Mouse (Mus musculus): ENCODE results near the gene Psmg4. TPM values are rescaled to one million over a fixed set of nuclear protein-coding genes. Genes with fewer than 3 reads are reported as not detected.
A peak's percentile ranks its signal among the peaks of the same experiment; 100 is the strongest.

Gene Psmg4
- 10 to 100 TPM; 32.2 to 33.2 TPM for total RNA-seq (2021)
- long read RNA-seq, experiment 1, transcript Psmg4-202 (3 exons, 555 nt), result major isoform, 14 of 21 reads
- long read RNA-seq, experiment 1, transcript Psmg4-201 (2 exons, 474 nt), result minor isoform, 6 of 21 reads
- long read RNA-seq, experiment 1, partial matches to known transcripts, result 0 of 21 reads
- long read RNA-seq, experiment 1, other reads (novel, unspliced or antisense), result 1 of 21 reads
- long read RNA-seq, experiment 2, transcript Psmg4-202 (3 exons, 555 nt), result major isoform, 9 of 12 reads
- long read RNA-seq, experiment 2, partial matches to known transcripts, result 0 of 12 reads
- long read RNA-seq, experiment 2, other reads (novel, unspliced or antisense), result 0 of 12 reads

DNA sequence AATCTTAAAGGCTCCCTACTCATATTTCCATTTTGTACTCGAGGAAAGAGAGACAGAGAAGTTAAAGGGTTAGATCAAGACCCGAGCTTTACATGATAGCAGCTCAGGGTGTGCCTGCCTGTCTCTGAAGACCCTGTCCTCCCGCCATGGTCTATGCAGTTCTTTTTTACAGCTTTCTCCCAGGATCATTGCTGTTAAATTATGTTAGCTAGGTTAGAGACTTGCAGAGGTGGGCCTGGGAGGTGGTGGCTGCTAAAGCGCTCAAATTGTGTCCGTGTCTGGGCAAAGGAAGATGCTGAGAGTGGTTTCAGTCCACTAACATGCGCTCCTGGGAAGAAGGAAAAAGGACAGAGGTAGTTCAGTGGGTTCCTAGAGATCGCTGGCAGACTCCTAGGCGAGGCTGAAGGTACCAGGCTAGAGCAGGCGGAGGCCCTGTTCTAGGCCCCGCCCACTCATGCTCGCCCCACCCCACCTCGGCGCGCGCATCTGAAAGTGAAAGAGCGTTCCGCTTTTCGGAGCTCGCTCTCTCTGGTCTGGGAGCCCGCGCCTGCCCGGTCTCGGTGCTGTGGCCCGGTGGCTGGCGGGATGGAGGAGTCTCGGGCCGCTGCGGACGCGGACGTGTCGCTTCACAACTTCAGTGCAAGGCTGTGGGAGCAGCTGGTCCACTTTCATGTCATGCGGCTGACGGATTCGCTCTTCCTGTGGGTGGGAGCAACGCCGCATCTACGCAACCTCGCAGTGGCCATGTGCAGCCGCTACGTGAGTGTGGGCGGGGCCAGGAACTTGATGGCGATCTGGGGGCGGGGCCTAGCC lies at the start of gene Psmg4:
Psmg4 (plus strand) TSS at position 474 of the 813 bp plus-strand sequence.
- peak; percentile 95 for DNase-seq

DNA sequence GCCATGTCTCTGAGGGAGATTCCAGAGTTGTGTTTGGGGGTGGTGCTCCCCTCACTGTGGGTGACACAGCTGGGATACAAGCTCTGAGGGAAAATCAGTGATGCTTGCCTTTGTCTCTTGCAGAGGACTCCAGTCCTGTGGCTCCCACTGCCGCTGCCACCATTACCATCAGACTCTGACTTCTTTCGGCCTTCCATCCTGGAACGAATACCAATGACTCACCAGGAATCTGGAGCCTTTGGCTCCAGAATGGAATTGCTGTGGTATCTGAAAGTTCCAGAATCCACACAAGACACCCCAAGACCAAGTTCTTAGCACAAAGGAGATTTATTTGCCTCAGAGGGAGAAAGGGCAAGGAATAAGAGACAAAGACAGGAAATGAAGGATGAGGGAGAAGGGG lies 49.7 kb upstream of the Psmg4 start:
- DNase-seq, result no peak

DNA sequence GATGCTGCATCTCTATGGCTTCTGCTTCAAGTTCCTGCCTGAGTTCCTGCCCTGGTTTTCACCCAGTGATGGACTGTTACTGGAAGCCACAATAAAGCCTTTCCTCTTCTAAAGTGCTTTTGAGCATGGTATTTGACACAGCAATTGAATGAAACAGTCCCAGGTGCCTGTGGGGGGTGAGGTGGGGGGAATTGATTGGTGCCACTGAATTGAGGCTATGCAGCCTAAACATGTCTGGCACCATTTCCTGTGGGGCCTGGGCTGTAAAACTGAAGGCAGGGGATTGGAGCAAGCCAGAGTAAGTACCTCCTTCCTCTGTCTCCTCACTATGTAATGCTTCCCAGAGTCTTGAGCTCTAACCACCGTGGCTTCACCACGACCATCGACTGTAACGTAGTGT lies 48.1 kb upstream of the Psmg4 start:
- no peak for DNase-seq

DNA sequence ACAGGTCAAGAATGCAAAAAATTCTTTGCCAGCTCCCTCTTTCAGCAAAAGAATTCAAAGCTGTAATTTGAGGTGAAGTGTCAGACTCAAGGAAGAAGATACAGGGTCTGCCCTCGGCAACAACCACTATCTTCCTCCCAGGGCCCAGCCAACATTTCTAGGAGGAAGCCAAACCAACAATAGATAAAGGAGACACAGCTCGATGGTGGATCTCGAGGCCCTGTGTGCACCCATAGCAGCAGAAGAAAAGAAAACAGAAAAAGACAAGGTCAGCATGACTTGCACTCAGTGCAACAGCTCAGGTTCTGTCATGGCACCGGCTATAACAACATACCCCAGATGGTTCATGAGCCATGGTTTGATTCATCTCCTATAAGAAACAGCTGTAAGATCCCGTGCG lies 46.3 kb upstream of the Psmg4 start:
- no peak for DNase-seq

DNA sequence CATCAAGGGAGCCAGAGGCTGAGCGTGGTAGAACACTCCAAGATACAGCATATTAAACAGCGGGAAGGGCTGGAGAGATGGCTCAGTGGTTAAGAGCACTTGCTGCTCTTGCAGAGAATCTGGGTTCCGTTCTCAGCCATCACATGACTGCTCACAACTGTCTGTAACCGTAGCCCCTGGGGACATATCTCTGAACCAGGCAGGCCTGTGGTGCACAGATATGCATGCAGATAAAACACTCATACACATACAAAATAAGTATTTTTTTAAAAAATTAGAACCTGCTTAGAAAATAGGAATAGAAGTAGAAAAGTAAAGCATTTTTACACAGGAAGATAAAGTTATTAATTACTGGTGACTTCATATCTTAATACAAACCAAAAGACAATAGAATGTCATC lies 43.9 kb upstream of the Psmg4 start:
- no peak for DNase-seq

DNA sequence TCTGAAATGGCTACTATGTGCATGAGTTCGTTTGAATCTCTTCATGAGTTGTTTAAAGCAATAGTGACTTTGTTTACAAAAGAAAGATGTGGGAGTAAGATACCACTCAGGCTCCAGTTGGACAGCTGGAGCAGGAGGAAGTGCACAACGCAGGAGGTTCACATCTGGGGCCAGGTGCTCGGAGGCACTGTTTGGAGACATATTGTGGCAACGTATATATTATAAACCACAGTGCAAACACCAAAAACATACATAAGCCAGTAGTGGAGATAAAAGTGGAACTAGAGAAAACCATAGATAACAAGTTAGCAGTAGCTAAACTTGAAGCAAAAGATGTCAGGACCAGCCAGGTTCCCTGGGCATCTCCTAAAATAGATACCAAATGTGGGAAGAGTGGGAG lies 43.4 kb upstream of the Psmg4 start:
- DNase-seq, result no peak

DNA sequence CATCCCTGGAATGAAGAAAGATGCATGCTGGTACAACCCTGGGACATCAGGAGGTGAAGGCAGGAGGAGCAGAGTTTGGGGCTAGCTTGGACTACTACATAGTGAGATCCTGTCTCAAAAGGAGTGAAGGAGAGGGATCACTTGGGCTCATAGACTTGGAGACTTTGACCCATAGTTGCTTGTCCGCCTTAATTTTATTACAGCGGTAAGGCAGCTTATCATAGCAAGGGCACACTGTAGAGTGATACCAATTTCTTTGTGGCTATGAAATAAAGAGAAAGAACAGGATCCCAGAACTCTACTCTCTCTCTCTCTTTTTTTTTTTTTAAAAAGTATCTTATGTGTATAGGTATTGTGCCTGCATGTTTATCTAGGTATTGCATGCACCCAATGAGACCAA lies 42.2 kb upstream of the Psmg4 start:
- DNase-seq, result no peak

DNA sequence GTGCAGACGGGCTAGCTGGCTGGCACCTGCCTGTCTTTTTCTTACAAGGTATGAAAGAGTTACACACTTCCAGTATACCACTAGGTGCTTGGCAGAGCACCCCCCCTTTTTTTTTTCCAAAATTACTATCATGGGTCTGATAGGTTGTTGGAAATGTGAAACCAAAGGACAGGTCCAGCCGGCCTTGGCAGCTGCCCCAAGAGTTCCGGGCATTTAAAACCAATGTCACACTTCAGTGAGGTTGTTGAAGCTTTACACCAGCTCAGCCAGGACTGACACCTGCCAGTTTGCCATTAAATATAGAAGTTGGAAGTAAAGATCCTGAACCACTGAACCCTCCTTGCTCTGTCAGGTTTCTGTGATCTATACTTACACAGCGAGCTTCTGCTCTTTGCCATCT lies 37.1 kb upstream of the Psmg4 start:
- peak; percentile 55 for DNase-seq

DNA sequence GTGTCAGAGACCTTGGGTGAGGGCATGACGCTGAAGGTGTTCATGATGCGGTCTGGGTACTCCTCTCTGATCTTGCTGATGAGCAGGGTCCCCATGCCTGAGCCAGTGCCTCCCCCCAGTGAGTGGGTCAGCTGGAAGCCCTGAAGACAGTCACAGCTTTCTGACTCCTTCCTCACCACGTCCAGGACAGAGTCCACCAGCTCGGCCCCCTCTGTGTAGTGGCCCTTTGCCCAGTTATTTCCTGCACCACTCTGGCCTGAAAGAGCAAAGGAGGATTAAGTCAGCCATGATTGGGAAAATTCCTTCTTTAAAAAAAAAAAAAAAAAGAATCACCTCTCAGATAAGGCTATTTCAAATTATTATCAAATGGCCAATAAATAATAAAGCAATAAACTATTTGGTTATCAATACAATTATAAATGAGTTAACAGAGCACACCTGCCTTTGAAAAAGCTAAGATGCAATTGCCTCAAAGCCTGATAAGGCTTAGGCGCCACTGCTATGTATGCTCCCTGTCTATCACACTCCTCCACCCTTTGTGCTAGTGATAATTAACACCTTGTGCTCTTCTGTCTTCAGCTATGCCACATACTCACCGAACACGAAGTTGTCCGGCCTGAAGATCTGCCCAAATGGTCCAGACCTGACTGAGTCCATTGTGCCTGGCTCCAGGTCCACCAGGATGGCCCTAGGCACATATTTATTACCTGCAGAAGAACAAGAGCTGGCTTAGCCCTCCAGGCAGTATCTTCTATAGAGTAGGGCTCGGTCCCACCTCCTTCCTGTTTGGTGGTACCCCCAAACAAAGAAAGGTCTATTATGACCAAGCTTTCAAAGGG lies 34.3 kb upstream of the Psmg4 start:
- no peak for DNase-seq

DNA sequence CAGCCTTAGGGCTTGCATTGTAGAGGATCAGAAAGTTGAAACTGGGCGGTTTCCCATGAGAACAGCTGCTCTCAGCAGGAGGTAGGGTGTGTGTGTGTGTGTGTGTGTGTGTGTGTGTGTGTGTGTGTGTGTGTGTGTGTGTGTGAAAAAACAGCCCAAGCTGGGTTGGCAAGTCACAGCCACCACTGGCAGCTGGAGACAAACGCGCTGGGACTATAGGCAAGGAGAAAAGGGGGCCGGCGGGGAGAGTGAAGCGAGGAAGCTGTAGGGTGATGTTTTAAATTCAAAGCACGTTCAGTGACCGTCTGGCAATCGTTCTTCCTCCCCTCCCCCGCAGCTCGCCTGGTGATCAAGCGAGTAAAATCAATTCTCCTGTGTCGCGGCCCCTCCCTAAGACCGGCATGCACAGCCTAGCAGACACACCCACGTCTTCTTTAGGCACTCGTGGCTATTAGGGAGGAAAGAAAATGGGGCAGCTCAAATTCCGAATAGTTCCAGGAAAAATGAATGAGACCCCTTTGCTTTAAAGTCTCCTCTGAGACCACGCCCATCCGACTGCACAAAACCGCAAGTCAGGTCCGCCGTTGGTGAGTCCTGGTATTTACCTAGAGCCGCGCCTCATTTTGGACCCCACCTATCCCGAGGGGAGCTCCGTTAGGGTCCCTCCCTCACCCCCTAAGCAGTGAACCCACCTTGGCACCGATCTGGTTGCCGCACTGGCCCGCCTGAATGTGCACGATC lies 33.1 kb upstream of the Psmg4 start:
- DNase-seq, result peak; percentile 40

DNA sequence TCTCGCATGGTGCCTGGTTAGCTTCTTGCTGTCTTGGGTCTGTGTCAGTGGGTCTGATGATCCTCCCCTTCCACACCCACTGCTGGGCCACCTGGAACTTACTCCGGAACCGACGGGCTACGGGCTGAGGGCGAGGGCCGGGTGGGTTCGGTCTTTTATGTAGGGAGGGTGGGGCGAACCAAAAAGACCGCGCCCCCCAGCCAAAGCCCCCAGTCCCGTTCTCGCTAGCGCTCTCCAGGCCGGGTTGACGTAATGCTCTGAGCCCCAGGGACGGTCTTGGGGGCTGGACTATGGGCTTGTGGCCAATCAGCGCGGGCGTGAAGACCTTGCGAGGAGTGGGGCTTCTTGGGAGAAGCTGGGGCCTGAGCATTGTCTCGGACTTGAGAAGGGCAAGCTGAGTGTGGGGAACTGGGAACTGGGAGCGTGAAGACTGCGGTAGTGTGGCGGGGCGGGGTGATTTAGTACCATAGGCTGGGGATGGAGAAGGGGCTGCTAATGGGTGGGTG lies 32.5 kb upstream of the Psmg4 start, which contains the start of gene Tubb2b:
Tubb2b (minus strand) TSS at position 241 of the 506 bp plus-strand sequence.
- peak; percentile 71 for DNase-seq

DNA sequence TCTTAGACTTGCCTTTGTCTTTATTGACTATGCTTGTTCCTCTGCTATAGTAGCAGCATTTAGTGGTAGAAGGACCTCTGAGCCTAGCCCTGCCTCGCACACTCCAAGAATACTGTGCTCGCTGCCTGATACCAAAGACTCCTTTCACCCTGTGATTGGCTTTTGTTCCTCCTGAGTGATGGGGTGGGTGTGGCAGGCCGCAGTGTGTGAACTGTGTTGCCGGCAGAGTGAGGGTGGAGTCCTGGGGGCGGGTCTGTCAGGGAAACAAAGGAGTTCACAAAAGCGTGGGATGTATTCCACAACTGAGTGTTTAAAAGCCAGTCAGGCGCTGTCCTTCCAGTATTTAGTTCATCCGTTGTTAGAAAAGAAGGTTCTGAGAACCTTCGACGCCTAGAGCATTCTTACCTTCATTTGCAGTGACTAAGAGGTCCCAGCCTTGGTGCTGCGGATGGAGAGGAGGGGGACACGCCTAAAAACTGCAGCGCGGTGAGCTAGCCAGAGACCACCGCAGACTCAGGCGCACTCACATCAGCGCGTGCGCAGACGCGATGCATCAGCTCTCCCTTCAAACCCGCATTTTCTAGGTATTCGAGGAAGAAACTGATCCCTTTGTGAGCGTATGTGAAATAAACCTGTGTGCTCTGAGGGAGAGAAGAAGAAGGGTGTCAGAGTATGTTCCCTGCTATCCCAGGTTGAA lies 31.6 kb upstream of the Psmg4 start:
- DNase-seq, result peak; percentile 18

DNA sequence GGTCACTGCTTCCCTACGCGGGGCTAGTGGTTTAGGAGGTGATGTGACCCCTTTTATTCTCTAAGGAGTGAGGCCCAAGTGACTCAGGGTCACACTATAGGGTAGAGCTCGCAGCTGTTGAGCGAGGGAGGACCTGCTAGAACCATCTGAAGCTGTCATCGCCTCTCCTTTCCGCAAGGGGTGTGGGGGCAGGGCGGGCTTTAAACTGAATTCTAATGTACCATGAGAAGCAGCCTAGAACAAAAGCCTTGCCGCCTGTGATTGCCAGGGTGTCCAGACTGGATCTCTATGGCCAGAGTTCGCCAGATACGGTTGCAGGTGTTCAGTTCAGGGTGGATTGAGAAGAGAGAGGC lies 31.1 kb upstream of the Psmg4 start:
- DNase-seq, result no peak

DNA sequence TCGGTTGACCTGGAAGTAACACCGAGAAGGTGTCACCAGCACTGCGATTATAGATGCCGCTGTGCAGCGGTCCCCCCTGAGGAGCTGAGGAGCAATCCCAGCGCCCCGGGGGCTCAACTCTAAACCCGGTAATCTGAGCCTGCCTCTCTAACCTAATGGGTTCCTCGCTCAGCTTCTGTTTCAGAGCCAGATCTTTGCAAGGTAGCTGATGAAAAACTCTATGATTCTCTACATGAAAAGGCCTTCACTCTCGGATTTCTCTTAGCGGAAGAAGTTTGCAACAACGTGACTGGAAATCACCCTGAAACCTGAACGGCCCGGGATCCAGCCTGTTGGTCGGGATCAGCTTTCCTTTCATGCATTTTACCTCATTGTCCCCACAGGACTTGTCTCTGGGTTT lies 30.5 kb upstream of the Psmg4 start:
- DNase-seq, result no peak

DNA sequence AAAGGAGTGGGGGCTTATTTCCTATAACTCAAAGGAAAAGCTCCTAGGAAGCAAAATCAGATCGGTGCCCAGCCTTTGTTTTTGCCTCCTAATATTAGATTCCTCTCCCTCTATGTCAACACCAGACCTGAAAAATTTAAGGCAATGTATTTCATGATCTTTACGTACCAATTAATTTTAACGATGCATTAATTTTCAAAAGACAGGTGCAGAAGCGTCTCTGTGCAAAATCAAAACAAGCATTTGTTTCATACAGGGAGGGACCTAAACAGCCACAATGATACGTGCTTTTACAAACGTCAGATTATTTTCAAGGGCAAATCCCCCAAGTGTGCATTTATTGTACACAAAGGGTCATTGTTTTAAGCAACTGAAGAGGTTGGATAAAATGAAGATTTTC lies 29.9 kb upstream of the Psmg4 start:
- DNase-seq, result no peak

DNA sequence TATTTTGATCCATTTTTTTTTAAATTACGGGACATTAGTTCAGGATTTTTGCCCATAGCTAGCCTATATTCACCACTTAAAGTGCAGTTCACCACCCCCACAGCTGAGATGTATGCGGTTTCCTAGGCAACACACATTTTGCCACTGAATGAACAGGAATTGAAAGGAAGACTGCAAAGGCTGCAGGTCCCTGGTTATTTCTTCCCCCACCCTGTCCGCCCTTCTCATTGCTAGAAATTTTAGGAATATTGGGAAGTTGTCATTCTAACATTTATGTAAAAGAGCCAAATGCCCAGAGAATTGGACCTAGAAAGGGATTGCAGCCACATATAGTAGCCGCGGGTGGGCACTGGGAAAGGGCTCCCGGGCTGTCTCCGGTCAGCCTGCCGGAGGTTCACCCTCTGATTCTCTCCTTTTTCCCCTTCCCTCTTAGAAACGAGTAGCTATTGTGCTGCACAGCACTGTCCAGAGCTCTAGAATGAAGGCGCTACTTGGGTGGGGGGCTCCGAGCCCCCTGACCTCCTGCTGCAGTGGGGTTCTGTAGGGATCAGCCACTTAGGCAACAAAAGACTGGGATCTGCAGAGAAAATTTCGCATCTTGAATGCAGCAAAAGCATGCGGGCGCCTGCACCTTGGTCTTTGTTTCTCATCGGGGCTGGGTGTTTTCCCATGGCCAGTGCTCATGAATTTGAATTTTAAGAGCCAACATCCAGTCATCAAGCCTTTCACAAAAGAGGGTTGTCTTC lies 29.3 kb upstream of the Psmg4 start:
- no peak for DNase-seq

DNA sequence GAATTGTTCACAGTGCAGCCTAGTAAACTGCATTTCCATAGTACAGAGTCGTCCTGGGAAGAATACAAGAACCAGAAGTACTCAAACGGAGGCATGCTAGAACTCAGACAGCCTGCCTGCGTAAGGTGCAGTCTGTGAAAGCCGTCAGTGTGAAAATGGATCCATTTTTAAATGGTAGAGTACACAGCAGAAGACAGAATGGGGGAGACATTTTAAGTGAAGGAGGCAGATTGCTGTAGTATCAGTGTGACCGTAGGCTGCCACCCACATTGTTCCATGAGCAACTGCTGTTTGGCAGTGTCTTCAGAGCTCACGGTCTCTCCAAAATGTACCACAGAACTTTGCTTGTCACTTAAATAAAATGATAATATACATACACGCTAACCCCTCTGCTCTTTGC lies 28.5 kb upstream of the Psmg4 start:
- no peak for DNase-seq

DNA sequence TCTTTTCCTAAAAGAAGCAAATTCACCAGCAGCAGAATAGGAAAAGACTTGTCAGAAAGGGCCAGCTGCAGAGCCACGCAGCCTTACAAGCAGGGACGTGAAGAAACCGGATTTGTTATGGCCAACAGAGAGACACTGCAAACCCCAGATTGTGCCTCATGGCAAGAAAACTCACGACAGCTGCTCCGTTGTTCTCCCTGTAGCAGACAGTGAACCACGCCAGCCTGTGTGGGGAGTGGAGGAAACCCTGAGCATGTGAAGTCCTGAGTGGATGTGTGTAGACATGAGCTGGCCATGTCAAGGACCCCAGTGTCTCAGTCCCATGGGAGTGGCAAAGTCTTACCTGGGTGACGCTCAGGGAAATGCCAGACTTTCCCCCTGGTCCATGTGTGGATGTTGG lies 26.2 kb upstream of the Psmg4 start:
- DNase-seq, result no peak

DNA sequence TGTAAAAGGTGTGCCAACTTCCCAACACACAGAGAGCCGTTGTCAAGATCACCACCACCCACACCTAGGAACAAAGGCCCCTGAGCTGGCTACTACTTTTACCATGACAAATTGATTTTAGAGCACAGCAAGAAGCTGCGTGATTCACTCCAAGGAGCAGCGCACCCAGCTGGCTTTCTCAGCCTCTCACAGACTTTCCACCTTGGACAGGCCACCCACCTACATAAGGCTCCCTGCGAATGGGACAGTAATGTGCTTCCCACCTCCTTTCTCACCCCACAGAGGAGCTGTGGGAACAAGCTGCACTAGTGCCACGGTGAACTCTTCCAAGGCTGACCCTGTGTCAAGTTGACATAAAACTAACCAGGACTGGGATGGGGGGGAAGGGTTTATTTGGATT lies 19.4 kb upstream of the Psmg4 start:
- DNase-seq, result no peak

DNA sequence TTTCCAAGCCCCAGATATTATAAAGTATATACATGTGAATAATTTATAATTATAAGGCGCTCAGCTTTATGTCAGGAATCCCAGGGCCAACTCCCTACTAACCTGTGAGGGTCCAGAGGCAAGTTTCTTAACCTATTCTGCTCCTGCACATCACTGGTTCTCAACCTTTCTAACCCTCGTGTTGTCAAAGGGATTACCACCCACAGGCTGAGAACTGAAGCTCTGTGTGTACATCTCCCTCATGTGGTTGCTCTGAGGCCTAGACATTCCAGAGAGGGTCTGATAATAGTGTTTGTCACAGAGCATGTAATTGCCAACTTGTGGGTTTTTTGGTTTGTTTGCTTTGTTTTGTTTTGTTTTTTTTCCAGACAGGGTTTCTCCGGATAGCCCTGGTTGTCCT lies 15.8 kb upstream of the Psmg4 start:
- no peak for DNase-seq

DNA sequence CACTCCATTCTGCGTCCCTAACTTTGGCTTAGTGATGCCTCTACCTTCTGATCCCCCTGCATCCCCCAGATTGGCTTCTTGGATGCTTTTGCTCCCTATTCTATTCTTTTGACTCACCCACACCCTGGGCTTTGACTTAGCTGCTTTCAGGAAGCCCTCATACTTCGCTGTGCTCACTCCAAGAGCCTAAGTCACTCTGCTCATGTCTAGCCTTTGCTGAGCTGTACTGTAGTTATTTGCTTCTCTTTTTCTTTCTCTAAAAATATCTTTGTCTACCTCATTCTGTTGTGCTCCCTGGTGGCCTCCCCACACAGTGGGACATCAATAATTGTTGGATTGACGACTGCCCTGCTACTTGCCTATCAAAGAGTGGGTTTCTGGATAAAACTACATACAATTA lies 14.6 kb upstream of the Psmg4 start:
- DNase-seq, result no peak
